Mouse (Mus musculus) forebrain, embryonic 11.5 days (tissue): ENCODE results near the gene Zer1. TPM values are rescaled to one million over a fixed set of nuclear protein-coding genes. Genes with fewer than 3 reads are reported as not detected.
A peak's percentile ranks its signal among the peaks of the same experiment; 100 is the strongest.

Experiments used
- ATAC-seq: fragments of 200-750 bp; cut with Nextera tagmentation; replicated peaks from 2 replicates; pipeline ENCODE4 v1.8.0; 2017; ENCODE audit warnings: moderate TSS enrichment; ENCODE audit not compliant: low FRiP score
- DNase-seq: peaks from one replicate; pipeline ENCODE4 v3.0.0-alpha.2; 2017; ENCODE audit warnings: low spot score
- H3K27ac ChIP-seq: fragments of 300-500 bp; sonication (generic); 2 replicates; pipeline ENCODE4 v1.5.1; 2014; ENCODE audit warnings: low read depth, low read length
- H3K27me3 ChIP-seq: fragments of 300-500 bp; sonication (generic); 2 replicates; pipeline ENCODE4 v1.6.1; 2014; ENCODE audit warnings: mild to moderate bottlenecking, low read length, mixed read lengths; ENCODE audit not compliant: control insufficient read depth, insufficient read depth
- H3K36me3 ChIP-seq: fragments of 300-500 bp; sonication (generic); 2 replicates; pipeline ENCODE4 v1.6.1; 2014; ENCODE audit warnings: mild to moderate bottlenecking, low read length, moderate library complexity, mixed read lengths; ENCODE audit not compliant: control insufficient read depth, insufficient read depth
- H3K4me1 ChIP-seq: fragments of 300-500 bp; sonication (generic); replicated peaks from 2 replicates; pipeline ENCODE4 v1.6.1; 2014; ENCODE audit warnings: low read length, mixed read lengths; ENCODE audit not compliant: control insufficient read depth, insufficient read depth
- H3K4me2 ChIP-seq: fragments of 300-500 bp; sonication (generic); 2 replicates; pipeline ENCODE4 v1.6.1; 2014; ENCODE audit warnings: low read depth, mild to moderate bottlenecking, low read length, moderate library complexity, mixed read lengths; ENCODE audit not compliant: severe bottlenecking
- H3K4me3 ChIP-seq: fragments of 300-500 bp; sonication (generic); 2 replicates; pipeline ENCODE4 v1.5.1; 2014; ENCODE audit warnings: low read depth, low read length
- H3K9ac ChIP-seq: fragments of 300-500 bp; sonication (generic); 2 replicates; pipeline ENCODE4 v1.6.1; 2014; ENCODE audit warnings: low read length
- H3K9me3 ChIP-seq: fragments of 300-500 bp; sonication (generic); 2 replicates; pipeline ENCODE4 v1.6.1; 2016; ENCODE audit warnings: low read length, mixed read lengths; ENCODE audit not compliant: control insufficient read depth
- WGBS: fragments of 180-500 bp; shearing (Covaris S2); extraction: QIAGEN DNeasy Blood & Tissue Kit; methylation state at CpG from one replicate; pipeline ENCODE4 v1.1.7; 2014; 5-methylcytosine and 5-hydroxymethylcytosine counted together
- polyA plus RNA-seq: library from polyadenylated mRNA; unstranded; fragments of >200 nt; fragmentation: Nextera tagmentation; extraction: Ambion mirVana; gene quantifications from 2 replicates; pipeline ENCODE4 v1.2.1, GENCODE M21; 2014

The Zer1 gene
- polyA plus RNA-seq, 1 experiment from 2014 or later = 8.0 TPM

DNA sequence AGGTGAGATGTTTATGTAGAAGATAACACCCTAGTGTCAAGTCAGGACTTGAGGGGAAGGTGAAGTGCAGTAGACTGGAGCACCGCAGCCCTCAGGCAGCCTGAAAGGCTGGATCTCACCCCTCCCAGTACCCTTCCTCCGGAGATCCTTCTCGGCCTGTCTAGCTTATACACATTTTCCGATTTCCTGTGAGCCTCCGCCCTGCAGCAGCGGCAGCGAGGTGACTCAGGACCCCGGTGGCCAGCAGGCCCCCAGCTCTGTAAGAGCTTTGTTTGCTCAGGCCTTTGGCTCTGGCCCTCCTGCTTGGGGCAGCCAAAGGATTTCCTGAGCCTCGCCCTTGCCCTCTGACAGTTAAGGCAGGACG, 46.1 kb downstream of the Zer1 start:
- 31% methylated on average over 10 of the region's 10 CpGs for WGBS
- ATAC-seq (no peak; the same call in 1 of the 2 replicates), DNase-seq (no peak)
- Histone ChIP-seq H3K9ac (peak overlapping the region; percentile 78), H3K4me2 (peak overlapping the region; percentile 93), H3K4me3 (peak overlapping the region; percentile 55), H3K27ac (peak overlapping the region; percentile 31), H3K27me3 (no peaks in the 10 kb centered on the region), H3K36me3 (no peaks in the 10 kb centered on the region), H3K4me1 (peaks cover 5% of the 10 kb centered on the region), H3K9me3 (no peaks in the 10 kb centered on the region)

DNA sequence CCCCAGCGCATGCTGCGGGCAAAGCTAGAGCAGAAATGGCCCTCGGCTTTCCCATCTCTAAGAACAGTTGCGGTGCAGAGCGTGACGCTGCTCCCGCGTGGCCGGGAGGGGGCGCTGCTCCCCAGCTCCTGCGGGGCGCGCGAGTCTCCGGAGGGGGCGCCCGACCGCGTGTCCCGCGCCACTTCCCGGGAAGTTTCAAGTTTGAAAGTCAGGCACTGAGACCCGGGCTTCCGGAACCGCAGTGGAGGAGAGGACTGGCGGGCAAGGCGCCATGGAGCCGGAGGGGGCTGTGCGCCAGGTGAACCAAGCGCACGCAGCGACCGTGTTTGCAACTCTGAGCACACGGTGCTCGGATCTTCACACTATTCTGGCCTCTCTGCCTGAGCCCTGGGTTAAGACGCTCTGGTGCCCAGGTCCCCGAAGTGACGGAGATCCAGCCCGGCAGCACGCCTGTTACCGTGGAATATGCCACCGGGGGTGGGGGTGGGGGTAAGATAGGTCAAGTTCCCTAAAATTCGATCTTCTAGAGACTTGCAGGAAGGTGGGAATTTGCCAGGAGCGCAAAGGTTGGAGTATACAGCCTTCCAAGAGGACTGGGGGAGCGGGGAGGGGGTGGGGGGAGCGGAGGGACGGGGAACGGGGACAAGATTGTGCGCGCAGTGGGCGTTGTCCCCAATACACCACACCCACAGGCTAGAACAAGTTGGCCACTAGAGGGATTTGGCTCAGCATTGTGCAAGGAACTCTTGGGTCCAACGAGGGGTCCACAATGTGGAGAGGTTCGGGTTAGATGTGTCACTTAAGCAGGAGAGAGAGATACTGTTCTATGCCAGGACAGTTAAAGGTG, 46.7 kb downstream of the Zer1 start, which contains the start of gene Pkn3:
TSS of gene Pkn3 (plus strand) at position 183 of the 847 bp plus-strand sequence.
- Histone ChIP-seq H3K9ac (peak within 1 kb of the TSS; percentile 78), H3K9me3 (no peaks in the 10 kb centered on the region), H3K36me3 (no peaks in the 10 kb centered on the region), H3K27me3 (no peaks in the 10 kb centered on the region), H3K4me3 (peak within 1 kb of the TSS; percentile 55), H3K4me1 (peaks cover 5% of the 10 kb centered on the region), H3K4me2 (peak within 1 kb of the TSS; percentile 93), H3K27ac (peak within 1 kb of the TSS; percentile 68)
- WGBS = under 1% methylated on average over 53 of the region's 53 CpGs
- DNase-seq (peak; percentile 95), ATAC-seq (peak; percentile 79)

DNA sequence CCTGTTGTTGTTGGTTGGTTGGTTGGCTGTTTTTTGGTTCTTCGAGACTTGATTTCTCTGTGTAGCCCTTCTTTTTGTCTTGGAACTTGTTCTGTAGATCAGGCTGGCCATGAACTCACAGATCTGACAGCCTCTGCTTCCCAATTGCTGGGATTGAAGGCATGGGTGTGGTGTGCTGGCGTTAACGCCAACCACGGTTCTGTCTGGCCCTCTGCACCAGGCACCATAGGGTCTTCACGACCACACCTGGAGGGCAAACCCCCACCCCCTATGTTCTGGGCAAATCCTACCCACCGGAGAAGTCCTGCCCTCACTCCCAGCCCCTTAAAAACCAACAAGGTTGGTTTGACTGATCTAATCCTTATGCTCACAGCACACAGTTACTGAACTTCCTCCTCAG, 47.4 kb downstream of the Zer1 start:
- peaks cover 5% of the 10 kb centered on the region for H3K4me1 ChIP-seq
- H3K27ac ChIP-seq = no peak overlapping the region
- no peaks in the 10 kb centered on the region for H3K27me3 ChIP-seq
- H3K4me3 ChIP-seq = no peak overlapping the region
- ATAC-seq = 0 out of 2 replicates have a peak, but pooled peaks have one; percentile 2
- no peaks in the 10 kb centered on the region for H3K9me3 ChIP-seq
- no peak for DNase-seq
- H3K4me2 ChIP-seq = peak overlapping the region; percentile 93; the same call in 1 of the 2 replicates
- H3K9ac ChIP-seq = no peak overlapping the region
- 73% methylated on average over 6 of the region's 6 CpGs for WGBS
- no peaks in the 10 kb centered on the region for H3K36me3 ChIP-seq

DNA sequence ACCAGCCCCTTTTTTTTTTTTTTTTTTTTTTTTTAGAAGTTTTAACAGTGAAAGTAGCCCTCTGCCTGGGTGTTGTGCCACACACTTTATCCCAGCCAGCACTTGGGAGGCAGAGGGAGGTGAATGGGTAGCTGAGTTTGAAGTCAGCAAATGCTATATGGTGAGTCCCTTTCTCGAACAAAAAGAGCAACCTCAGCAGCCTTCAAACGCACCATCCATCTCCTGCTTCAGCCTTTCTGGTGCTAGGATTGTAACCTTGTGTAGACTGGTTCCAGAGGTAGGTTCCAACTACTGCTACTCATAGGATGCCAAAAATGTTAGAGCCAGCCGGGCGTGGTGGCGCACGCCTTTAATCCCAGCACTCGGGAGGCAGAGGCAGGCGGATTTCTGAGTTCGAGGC, 47.9 kb downstream of the Zer1 start:
- peaks cover 5% of the 10 kb centered on the region for H3K4me1 ChIP-seq

DNA sequence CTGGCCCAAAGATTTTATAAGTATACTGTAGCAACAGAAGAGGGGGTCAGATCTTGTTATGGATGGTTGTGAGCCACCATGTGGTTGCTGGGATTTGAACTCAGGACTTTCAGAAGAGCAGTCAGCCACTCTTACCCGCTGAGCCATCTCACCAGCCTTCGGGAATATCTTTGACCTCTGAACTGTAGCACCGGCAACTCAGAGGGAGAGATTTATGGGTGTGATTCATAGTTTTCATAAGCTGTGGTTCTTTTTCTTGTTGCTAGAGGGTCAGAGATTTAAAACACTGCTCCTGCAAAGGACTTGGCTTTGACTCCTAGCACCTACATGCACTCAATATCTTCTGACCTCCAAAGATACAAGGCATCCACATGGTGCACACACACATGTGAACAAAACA, 48.8 kb downstream of the Zer1 start:
- Histone ChIP-seq H3K4me2 (no peak overlapping the region), H3K27me3 (no peaks in the 10 kb centered on the region), H3K36me3 (peaks cover under 1% of the 10 kb centered on the region; the same call in 1 of the 2 replicates), H3K9me3 (no peaks in the 10 kb centered on the region), H3K4me3 (no peak overlapping the region), H3K4me1 (peaks cover 5% of the 10 kb centered on the region), H3K27ac (no peak overlapping the region), H3K9ac (no peak overlapping the region)
- DNase-seq = no peak
- WGBS = 86% methylated on average over 3 of the region's 3 CpGs
- no peak for ATAC-seq

More for the DNA sequence above, 47.9 kb downstream of the Zer1 start:
- Histone ChIP-seq H3K9ac (no peak overlapping the region), H3K27me3 (no peaks in the 10 kb centered on the region), H3K4me3 (no peak overlapping the region), H3K27ac (no peak overlapping the region), H3K9me3 (no peaks in the 10 kb centered on the region), H3K36me3 (no peaks in the 10 kb centered on the region), H3K4me2 (no peak overlapping the region)
- no peak for DNase-seq
- ATAC-seq = no peak
- WGBS = 92% methylated on average over 8 of the region's 9 CpGs

DNA sequence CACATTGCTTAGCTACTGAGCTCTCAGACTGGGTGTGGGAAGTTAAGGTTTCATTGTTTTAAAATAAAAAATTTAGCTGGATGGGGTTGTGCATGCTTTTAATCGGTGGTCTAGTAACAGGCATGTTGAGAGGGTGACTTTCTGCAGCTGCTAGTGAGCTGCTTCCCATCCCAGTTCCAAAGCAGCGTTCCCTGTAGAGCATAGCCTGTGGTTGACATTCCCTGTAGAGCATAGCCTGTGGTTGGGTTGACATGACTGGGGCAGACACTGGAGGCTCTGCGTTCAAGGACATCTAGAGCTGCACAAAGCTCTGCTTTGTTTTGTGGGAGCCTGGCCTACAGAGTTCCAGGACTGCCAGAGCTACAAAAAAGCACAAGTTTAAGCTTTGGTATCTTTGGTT, 51.1 kb downstream of the Zer1 start:
- ATAC-seq (no peak), DNase-seq (no peak)
- Histone ChIP-seq H3K4me1 (peaks cover 5% of the 10 kb centered on the region), H3K9ac (no peak overlapping the region), H3K27ac (no peak overlapping the region), H3K9me3 (no peaks in the 10 kb centered on the region), H3K4me2 (no peak overlapping the region), H3K4me3 (no peak overlapping the region), H3K27me3 (no peaks in the 10 kb centered on the region), H3K36me3 (peaks cover 14% of the 10 kb centered on the region; the same call in 1 of the 2 replicates)
- 72% methylated on average over 3 of the region's 3 CpGs for WGBS

DNA sequence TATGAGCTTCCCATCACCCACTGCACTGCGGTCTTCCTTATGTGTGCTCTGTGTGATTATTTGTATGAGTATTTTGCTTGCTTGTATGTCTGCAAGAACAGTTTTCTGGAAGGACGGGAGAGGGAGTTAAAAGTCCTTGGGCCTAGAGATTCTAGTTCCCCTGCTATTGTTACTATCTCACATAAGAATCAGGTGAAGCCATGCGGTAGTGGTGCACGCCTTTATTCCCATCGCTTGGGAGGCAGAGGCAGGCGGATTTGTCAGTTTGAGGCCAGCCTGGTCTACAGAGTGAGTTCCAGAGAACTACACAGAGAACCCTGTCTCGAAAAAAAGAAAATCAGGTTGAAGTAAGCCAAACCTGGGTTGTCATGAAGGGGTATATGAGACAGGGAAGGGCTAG, 51.5 kb downstream of the Zer1 start:
- Histone ChIP-seq H3K9me3 (no peaks in the 10 kb centered on the region), H3K4me3 (no peak overlapping the region), H3K27me3 (no peaks in the 10 kb centered on the region), H3K36me3 (peaks cover 15% of the 10 kb centered on the region; the same call in 1 of the 2 replicates), H3K9ac (no peak overlapping the region), H3K4me1 (peaks cover 4% of the 10 kb centered on the region), H3K27ac (no peak overlapping the region), H3K4me2 (no peak overlapping the region)
- 73% methylated on average over 7 of the region's 7 CpGs for WGBS
- DNase-seq (no peak), ATAC-seq (no peak)

DNA sequence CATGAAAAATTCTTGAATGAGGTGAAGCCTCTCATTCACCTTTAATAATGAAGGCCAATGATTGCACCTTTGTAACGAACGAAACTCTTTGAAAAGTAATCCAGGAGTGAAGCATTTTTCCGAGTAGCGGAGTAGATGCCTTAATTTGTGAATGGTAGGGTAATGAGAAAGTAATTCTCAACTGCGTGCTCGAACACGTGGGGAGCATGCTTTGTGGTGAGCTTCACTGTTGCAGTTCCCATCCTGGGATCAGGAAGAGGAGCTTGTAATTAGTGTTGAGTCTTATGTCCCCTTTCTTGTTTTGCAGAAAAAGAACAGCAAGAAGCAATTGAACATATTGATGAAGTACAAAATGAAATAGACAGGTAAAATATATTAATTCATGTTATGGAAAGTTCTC, 56.4 kb downstream of the Zer1 start:
- Histone ChIP-seq H3K4me3 (peak overlapping the region; percentile 100), H3K9me3 (no peaks in the 10 kb centered on the region), H3K9ac (peak overlapping the region; percentile 100), H3K4me2 (peak overlapping the region; percentile 61), H3K27ac (no peak overlapping the region), H3K27me3 (no peaks in the 10 kb centered on the region), H3K4me1 (peaks cover 13% of the 10 kb centered on the region), H3K36me3 (peaks cover 15% of the 10 kb centered on the region; the same call in 1 of the 2 replicates)
- DNase-seq (no peak), ATAC-seq (no peak)
- WGBS = 25% methylated on average over 7 of the region's 7 CpGs
